Comparison of ENCODE assay signal across 9 mouse cellular contexts in the genomic region with DNA sequence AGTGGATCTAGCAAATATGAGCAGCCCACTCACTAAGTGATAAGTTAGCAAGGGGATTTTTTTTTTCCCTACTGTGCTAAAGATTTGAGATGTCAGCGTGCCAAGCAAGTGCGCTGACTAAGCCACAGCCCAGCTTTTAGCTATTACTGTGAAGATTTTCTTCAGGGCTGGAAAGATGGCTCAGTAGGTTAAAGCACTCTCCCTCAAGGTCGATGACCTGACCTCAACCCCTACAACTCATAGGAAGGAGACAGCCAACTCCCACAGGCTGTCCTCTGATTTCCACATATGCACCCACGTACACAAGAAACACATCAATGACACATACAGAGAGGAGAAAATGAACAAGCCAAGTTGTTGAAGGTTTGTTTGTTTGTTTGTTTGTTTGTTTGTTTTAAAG. TPM values are rescaled to one million over a fixed set of nuclear protein-coding genes. Genes with fewer than 3 reads are reported as not detected.
"Had no signal": no experiment of that assay in that cellular context is flagged by ENCODE, and none has a peak within 500 bp of the region (broad histone marks: within the 10 kb centered on the region; RNA-seq: fewer than 3 reads in every experiment).

No protein-coding gene starts in this region.

- DNase-seq: kidney, postnatal 14 days; kidney, postnatal 4 days; left cerebral cortex, postnatal 4 days; lung, embryonic 14.5 days; right cerebral cortex, adult 18-20 months; right cerebral cortex, postnatal 14 days; right cerebral cortex, postnatal 4 days had no signal

RNA-seq across cellular contexts. Expression of a gene that starts 31.1 kb away (rescaled TPM):
- total RNA-seq: layer of hippocampus, adult 18-20 months; left cerebral cortex, postnatal 14 days had no signal
